Mouse (Mus musculus) heart, postnatal 0 days (tissue): ENCODE results near the gene Ell2. TPM values are rescaled to one million over a fixed set of nuclear protein-coding genes. Genes with fewer than 3 reads are reported as not detected.

Experiments
- ATAC-seq: fragments of 200-750 bp; cut with Nextera tagmentation; 2 replicates; pipeline ENCODE4 v1.8.0; 2017; ENCODE audit warnings: low read depth, moderate number of reproducible peaks, moderate library complexity; ENCODE audit not compliant: insufficient read depth
- DNase-seq: peaks from one replicate; pipeline ENCODE4 v3.0.0-alpha.2; 2016; ENCODE audit warnings: low spot score
- H3K27ac ChIP-seq: fragments of 300-500 bp; sonication (generic); 2 replicates; pipeline ENCODE4 v1.5.1; 2014; ENCODE audit warnings: low read depth, mild to moderate bottlenecking
- H3K27me3 ChIP-seq: fragments of 300-500 bp; sonication (generic); 2 replicates; pipeline ENCODE4 v1.6.1; 2014; ENCODE audit warnings: low read length, mixed read lengths; ENCODE audit not compliant: control insufficient read depth, insufficient read depth
- H3K36me3 ChIP-seq: fragments of 300-500 bp; sonication (generic); replicated peaks from 2 replicates; pipeline ENCODE4 v1.6.1; 2014; ENCODE audit warnings: low read length, mixed read lengths; ENCODE audit not compliant: control insufficient read depth, insufficient read depth
- H3K4me1 ChIP-seq: fragments of 300-500 bp; sonication (generic); 2 replicates; pipeline ENCODE4 v1.6.1; 2014; ENCODE audit warnings: antibody characterized with exemption; ENCODE audit not compliant: control insufficient read depth, insufficient read depth
- H3K4me2 ChIP-seq: fragments of 300-500 bp; sonication (generic); 2 replicates; pipeline ENCODE4 v1.6.1; 2014; ENCODE audit warnings: low read depth, mild to moderate bottlenecking, low read length, moderate library complexity
- H3K4me3 ChIP-seq: fragments of 300-500 bp; sonication (generic); 2 replicates; pipeline ENCODE4 v1.5.1; 2014; ENCODE audit warnings: low read depth, low read length
- H3K9ac ChIP-seq: fragments of 300-500 bp; sonication (generic); replicated peaks from 2 replicates; pipeline ENCODE4 v1.6.1; 2014; ENCODE audit warnings: low read depth, low read length, mixed read lengths
- H3K9me3 ChIP-seq: fragments of 300-500 bp; sonication (generic); replicated peaks from 2 replicates; pipeline ENCODE4 v1.6.1; 2016; ENCODE audit warnings: low read length; ENCODE audit not compliant: control insufficient read depth
- CTCF ChIP-seq: IDR thresholded peaks from 2 replicates; pipeline ENCODE4 v1.5.1; 2016; ENCODE audit warnings: antibody characterized with exemption, control low read depth, low read depth
- EP300 ChIP-seq: IDR thresholded peaks from 2 replicates; pipeline ENCODE4 v1.6.1; 2016; ENCODE audit warnings: antibody characterized with exemption, low read depth
- WGBS: fragments of 180-500 bp; shearing (Covaris S2); extraction: QIAGEN DNeasy Blood & Tissue Kit; methylation state at CpG from one replicate; pipeline ENCODE4 v1.1.7; 2014; 5-methylcytosine and 5-hydroxymethylcytosine counted together
- polyA plus RNA-seq: library from polyadenylated mRNA; unstranded; fragments of >200 nt; fragmentation: Nextera tagmentation; extraction: Ambion mirVana; gene quantifications from 2 replicates; pipeline ENCODE4 v1.2.1, GENCODE M21; 2015
- total RNA-seq: library from RNA; depleted of rRNA; stranded (reverse); fragments of >200 nt; gene quantifications from 2 replicates; pipeline ENCODE4 v1.2.3, GENCODE M21; 2014; ENCODE audit warnings: low replicate concordance; rRNA removed

Ell2 gene
- total RNA-seq (2.9 and 3.2 TPM in 2 replicates), polyA plus RNA-seq (2.2 and 2.5 TPM in 2 replicates)

GRCm38 (mm10) chr13:75706457-75706856 lies at the start of gene Ell2:
TSS of gene Ell2 (plus strand) at chr13:75706757.
- H3K9ac ChIP-seq: peak within 1 kb of the TSS; percentile 63
- H3K4me1 ChIP-seq: no peaks in the 10 kb centered on the region; the same call in 1 of the 2 replicates
- DNase-seq (no peak), ATAC-seq (no peak)
- TF ChIP-seq EP300 (no peak), CTCF (no peak)
- no peaks in the 10 kb centered on the region for H3K36me3 ChIP-seq
- no peaks in the 10 kb centered on the region for H3K27me3 ChIP-seq
- peak within 1 kb of the TSS; percentile 73 for H3K4me2 ChIP-seq
- no peaks in the 10 kb centered on the region for H3K9me3 ChIP-seq
- peak within 1 kb of the TSS; percentile 83 for H3K27ac ChIP-seq
- WGBS: 95% methylated on average over 1 of the region's 1 CpGs
- H3K4me3 ChIP-seq: peak within 1 kb of the TSS; percentile 74

- Histone ChIP-seq H3K27ac (no peak overlapping the region), H3K4me2 (no peak overlapping the region), H3K27me3 (no peaks in the 10 kb centered on the region), H3K4me1 (no peaks in the 10 kb centered on the region), H3K9me3 (no peaks in the 10 kb centered on the region), H3K9ac (no peak overlapping the region), H3K4me3 (no peak overlapping the region), H3K36me3 (no peaks in the 10 kb centered on the region)
- ATAC-seq (no peak), DNase-seq (no peak)
- TF ChIP-seq CTCF (no peak), EP300 (no peak)
- 55% methylated on average over 3 of the region's 3 CpGs for WGBS
Measured at GRCm38 (mm10) chr13:75685438-75685837, 21.1 kb upstream of the Ell2 start.

GRCm38 (mm10) chr13:75686995-75687394 lies 19.6 kb upstream of the Ell2 start:
- ATAC-seq (no peak), DNase-seq (no peak)
- Histone ChIP-seq H3K4me2 (no peak overlapping the region), H3K27me3 (no peaks in the 10 kb centered on the region), H3K27ac (no peak overlapping the region), H3K9me3 (no peaks in the 10 kb centered on the region), H3K36me3 (no peaks in the 10 kb centered on the region), H3K4me1 (no peaks in the 10 kb centered on the region), H3K9ac (no peak overlapping the region), H3K4me3 (no peak overlapping the region)
- TF ChIP-seq EP300: no peak
- no peak for TF ChIP-seq CTCF
- 53% methylated on average over 4 of the region's 4 CpGs for WGBS

- no peak overlapping the region for H3K9ac ChIP-seq
- H3K27ac ChIP-seq: no peak overlapping the region
- H3K4me1 ChIP-seq: no peaks in the 10 kb centered on the region
- H3K4me3 ChIP-seq: no peak overlapping the region
- H3K36me3 ChIP-seq: no peaks in the 10 kb centered on the region
- DNase-seq (no peak), ATAC-seq (no peak)
- TF ChIP-seq EP300 (no peak), CTCF (no peak)
- no peak overlapping the region for H3K4me2 ChIP-seq
- no peaks in the 10 kb centered on the region for H3K9me3 ChIP-seq
- H3K27me3 ChIP-seq: no peaks in the 10 kb centered on the region
Measured at GRCm38 (mm10) chr13:75691625-75692024, 14.9 kb upstream of the Ell2 start.

GRCm38 (mm10) chr13:75693081-75693480 lies 13.5 kb upstream of the Ell2 start:
- Histone ChIP-seq H3K9me3 (no peaks in the 10 kb centered on the region), H3K4me1 (no peaks in the 10 kb centered on the region), H3K9ac (no peak overlapping the region), H3K36me3 (no peaks in the 10 kb centered on the region), H3K27me3 (no peaks in the 10 kb centered on the region), H3K4me2 (no peak overlapping the region), H3K27ac (no peak overlapping the region), H3K4me3 (no peak overlapping the region)
- ATAC-seq: no peak
- no peak for DNase-seq
- TF ChIP-seq EP300: no peak
- no peak for TF ChIP-seq CTCF

- DNase-seq (no peak), ATAC-seq (no peak)
- no peak overlapping the region for H3K4me3 ChIP-seq
- H3K4me2 ChIP-seq: no peak overlapping the region
- WGBS: 60% methylated on average over 5 of the region's 5 CpGs
- H3K36me3 ChIP-seq: no peaks in the 10 kb centered on the region
- no peak overlapping the region for H3K27ac ChIP-seq
- H3K9ac ChIP-seq: no peak overlapping the region
- H3K4me1 ChIP-seq: no peaks in the 10 kb centered on the region
- H3K9me3 ChIP-seq: no peaks in the 10 kb centered on the region
- TF ChIP-seq CTCF: no peak
- TF ChIP-seq EP300: no peak
- H3K27me3 ChIP-seq: no peaks in the 10 kb centered on the region
Measured at GRCm38 (mm10) chr13:75702814-75703213, 3.7 kb upstream of the Ell2 start.
